Mouse (Mus musculus): Measurements from ENCODE around the gene Prr15l.

Prr15l gene

DNA sequence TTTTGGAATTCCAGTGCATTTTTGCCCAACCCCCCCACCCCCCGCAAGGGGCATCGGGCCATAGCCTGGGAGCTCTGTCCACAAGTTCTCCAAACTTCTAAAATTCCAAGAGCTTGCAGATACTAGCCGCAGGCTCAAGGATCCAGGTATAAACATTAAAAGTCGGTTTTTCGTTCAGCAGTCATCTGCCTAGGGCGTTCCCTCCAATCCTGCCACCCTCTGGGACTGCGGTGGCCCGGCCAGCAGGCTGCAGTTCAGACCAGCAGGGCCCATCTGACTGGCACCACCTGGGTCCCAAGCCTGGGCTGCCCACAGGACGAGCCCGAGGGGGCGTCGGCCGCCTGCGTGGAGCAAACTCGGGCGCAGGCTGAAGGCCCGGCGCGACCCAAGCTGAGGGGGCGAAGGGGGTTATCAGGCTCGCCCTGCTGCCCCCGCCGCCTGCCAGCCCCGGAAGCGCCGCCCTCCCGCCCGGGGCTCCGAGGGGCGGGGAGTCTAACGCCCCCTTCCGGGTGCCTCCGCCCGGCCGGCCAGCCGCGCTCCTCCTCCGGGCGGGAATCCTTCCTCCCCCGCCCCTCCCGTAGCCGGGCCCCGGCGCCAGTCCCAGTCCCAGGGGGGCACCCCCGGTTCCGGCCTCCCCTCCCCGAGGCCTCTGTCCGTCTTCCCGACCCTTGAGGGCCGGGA is 49.1 kb downstream of the Prr15l start:
- DNase-seq (ENCODE audit: low read depth, low spot score): peak; percentile 91

- peak; percentile 98 for DNase-seq (ENCODE audit: low read depth, low spot score)
Observed at GRCm38 (mm10) chr11:96977606-96978400, 49.9 kb downstream of the Prr15l start.

DNA sequence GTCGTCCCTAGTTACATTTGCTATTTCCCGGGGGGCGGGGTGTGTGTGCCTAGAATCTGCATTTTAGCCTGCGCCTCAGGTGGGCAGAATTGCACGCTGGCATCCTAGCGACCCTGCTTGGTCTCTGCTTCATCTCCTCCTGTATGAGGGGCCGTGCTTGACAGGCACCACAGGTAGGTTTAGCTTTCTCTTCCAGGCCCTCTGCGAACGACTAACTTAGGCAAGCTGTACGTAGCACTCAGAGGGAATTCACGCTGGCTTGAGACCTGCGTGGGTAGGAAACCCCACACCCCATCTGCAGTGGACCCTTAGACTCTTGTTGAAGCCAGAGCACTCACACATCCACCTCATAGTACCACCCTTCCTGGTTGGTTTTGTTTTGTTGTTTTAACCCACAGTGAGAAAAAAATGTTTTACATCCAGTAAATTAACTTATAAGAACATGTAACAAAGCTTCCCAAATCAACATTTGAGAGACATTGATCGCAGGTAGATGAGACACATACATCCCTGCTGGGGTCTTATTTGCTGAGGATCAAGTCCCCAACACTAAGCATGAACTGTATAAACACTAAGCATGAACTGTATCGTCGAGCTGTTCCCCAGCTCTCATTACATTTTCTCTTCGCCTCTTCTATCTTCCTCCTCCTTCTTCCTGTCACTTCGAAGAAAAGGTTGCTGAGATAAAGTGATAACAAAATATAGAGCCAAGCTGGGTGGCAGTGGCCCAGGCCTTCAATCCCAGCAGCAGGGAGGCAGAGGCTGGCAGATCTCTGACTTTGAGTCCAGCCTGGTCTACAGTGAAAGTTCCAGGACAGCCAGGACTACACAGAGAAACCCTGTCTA is 50.7 kb downstream of the Prr15l start:
- peak; percentile 47 for DNase-seq (ENCODE audit: low read depth, low spot score)

DNA sequence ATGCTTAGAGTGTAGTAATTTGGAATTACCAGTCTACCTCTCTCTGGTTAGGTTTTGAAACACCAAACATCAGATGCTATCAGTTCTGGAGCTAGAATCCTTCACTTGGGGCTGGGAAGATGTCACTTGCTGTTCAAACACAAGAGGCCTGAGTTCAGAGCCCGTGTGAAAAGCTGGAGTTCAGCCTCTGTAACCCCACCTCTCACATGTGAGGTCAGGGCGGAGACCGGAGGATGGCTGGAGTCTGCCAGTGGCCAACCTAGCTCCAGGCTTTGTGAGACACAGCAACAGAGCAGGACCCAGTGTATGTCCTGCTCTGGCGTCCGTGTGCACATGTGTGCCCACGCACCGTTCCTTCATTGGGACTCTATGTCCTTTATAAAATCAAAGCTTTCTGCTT is 51.4 kb downstream of the Prr15l start:
- peak; percentile 21 for DNase-seq (ENCODE audit: low read depth, low spot score)

GRCm38 (mm10) chr11:96980021-96980420 is 52.1 kb downstream of the Prr15l start:
- DNase-seq (ENCODE audit: low read depth, low spot score): no peak

GRCm38 (mm10) chr11:96981461-96981860 is 53.6 kb downstream of the Prr15l start:
- DNase-seq (ENCODE audit: low read depth, low spot score): no peak

DNA sequence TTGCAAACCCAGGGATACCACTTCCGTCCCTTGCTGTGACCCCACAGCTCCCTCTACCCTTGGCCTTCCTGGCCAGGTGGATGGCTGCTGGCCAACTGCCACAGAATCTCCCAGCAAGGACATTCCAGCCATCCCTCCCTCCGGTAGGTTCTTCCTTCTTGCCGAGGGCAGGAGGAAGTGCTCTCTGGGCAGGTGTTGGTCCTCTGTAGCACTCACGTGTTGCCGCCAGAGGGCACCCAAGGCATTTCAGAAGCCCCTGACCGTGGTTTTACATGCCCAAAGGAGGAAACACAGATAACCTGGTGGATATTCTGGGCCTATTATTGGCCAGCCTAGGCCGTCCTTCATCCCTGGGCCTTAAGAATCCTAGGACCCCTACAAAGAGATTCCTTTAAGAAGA is 54.5 kb downstream of the Prr15l start:
- peak; percentile 93 for DNase-seq (ENCODE audit: low read depth, low spot score)

DNA sequence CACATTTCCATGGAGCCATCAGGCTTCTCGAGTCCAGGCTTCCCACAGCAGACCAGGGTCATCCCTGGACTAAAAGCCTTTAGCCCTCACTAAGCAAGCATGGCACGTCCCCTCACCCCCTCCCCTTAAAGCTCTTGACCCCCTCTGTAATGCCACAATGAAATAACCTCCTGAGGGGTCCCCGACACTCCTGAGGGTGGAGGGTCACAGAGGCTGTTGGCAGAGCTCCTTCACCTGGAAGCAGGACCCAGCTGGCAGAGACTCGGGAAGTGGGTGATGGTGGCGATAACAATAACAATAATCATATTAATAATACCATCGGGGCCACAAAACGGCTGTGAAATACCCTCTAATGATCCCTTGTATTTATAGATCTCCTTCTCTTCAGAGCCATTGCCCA is 55.0 kb downstream of the Prr15l start, which contains the start of gene Sp2:
Gene Sp2, minus strand, starts transcription at position 101 of the 400 bp plus-strand sequence.
- DNase-seq (ENCODE audit: low read depth, low spot score): no peak

GRCm38 (mm10) chr11:96984903-96985302 is 57.0 kb downstream of the Prr15l start:
- DNase-seq (ENCODE audit: low read depth, low spot score): no peak

- peak; percentile 52 for DNase-seq (ENCODE audit: low read depth, low spot score)
Observed at GRCm38 (mm10) chr11:96986463-96986862, 58.6 kb downstream of the Prr15l start.

Data from CD4-positive, CD25-positive, alpha-beta regulatory T cell, adult 2 months (primary cell).